12 mouse cellular contexts compared by ENCODE assay signal in genomic region chr10:115780239-115781016, GRCm38 (mm10). TPM values are rescaled to one million over a fixed set of nuclear protein-coding genes. Genes with fewer than 3 reads are reported as not detected.
DNase-seq lines count a peak whose midpoint lies in the region; ATAC-seq and TF ChIP-seq lines count a peak whose summit lies in the region.
"Had no signal": no experiment of that assay in that cellular context is flagged by ENCODE, and none has a peak within 500 bp of the region (broad histone marks: within the 10 kb centered on the region; RNA-seq: fewer than 3 reads in every experiment).

No protein-coding gene starts in this region.

- no peak for DNase-seq in forebrain, embryonic 10.5 days (ENCODE audit: extremely low spot score, low spot score)
- no peak for DNase-seq in ES-E14 (ENCODE audit: low read depth, low spot score)
- peak; percentile 59 to 67 for DNase-seq in kidney, adult 8-10 months
- DNase-seq in spleen, postnatal 36 days (ENCODE audit: low spot score in 2 of 2) = no peak
- DNase-seq: adrenal gland, postnatal 36 days; cerebellum, adult 2 months; thymus, postnatal 4 days had no signal

- 0 out of 2 replicates have a peak, but pooled peaks have one; percentile 13 for ATAC-seq in forebrain, embryonic 15.5 days (replicated peaks)
- peak; percentile 78 for ATAC-seq in liver, embryonic 12.5 days
- ATAC-seq in cerebellum, adult (ENCODE audit: insufficient number of reproducible peaks, low FRiP score, low TSS enrichment) = no peak
- ATAC-seq in activated CD4-positive, CD25-positive, alpha-beta regulatory T cell, adult 4 months = no peak

- no peaks in the 10 kb centered on the region for H3K27me3 ChIP-seq in forebrain, embryonic 15.5 days
- H3K27me3 ChIP-seq in forebrain, embryonic 10.5 days (ENCODE audit: poor library complexity, severe bottlenecking) = no peaks in the 10 kb centered on the region
- no peaks in the 10 kb centered on the region for H3K27me3 ChIP-seq in liver, embryonic 12.5 days (replicated peaks)
- H3K27me3 ChIP-seq: heart, embryonic 15.5 days had no signal

- no peak overlapping the region for H3K4me3 ChIP-seq in forebrain, embryonic 15.5 days
- H3K4me3 ChIP-seq in forebrain, embryonic 10.5 days = no peak overlapping the region
- no peak overlapping the region for H3K4me3 ChIP-seq in ES-E14 (ENCODE audit: insufficient read depth in 1 of 2, low read depth in 1 of 2, low read length in 2 of 2, poor library complexity in 1 of 2, severe bottlenecking in 1 of 2)
- H3K4me3 ChIP-seq in liver, embryonic 12.5 days = no peak overlapping the region
- H3K4me3 ChIP-seq: heart, embryonic 15.5 days had no signal

- H3K27ac ChIP-seq in forebrain, embryonic 15.5 days (replicated peaks) = no peak overlapping the region
- no peak overlapping the region for H3K27ac ChIP-seq in forebrain, embryonic 10.5 days
- no peak overlapping the region for H3K27ac ChIP-seq in ES-E14 (ENCODE audit: insufficient read depth, low read depth, low read length, poor library complexity, severe bottlenecking)
- H3K27ac ChIP-seq in liver, embryonic 12.5 days = no peak overlapping the region
- H3K27ac ChIP-seq: heart, embryonic 15.5 days had no signal

- no peaks in the 10 kb centered on the region for H3K9me3 ChIP-seq in forebrain, embryonic 15.5 days
- no peaks in the 10 kb centered on the region for H3K9me3 ChIP-seq in forebrain, embryonic 10.5 days
- H3K9me3 ChIP-seq in ES-E14 (ENCODE audit: control insufficient read depth, insufficient read depth, low read depth, low read length) = no peaks in the 10 kb centered on the region
- no peaks in the 10 kb centered on the region for H3K9me3 ChIP-seq in liver, embryonic 12.5 days (replicated peaks)
- H3K9me3 ChIP-seq: heart, embryonic 15.5 days had no signal

- no peaks in the 10 kb centered on the region for H3K36me3 ChIP-seq in forebrain, embryonic 15.5 days
- H3K36me3 ChIP-seq in forebrain, embryonic 10.5 days (replicated peaks) = no peaks in the 10 kb centered on the region
- no peaks in the 10 kb centered on the region for H3K36me3 ChIP-seq in ES-E14 (ENCODE audit: control insufficient read depth, insufficient read depth, low read length, poor library complexity, severe bottlenecking)
- H3K36me3 ChIP-seq in liver, embryonic 12.5 days = no peaks in the 10 kb centered on the region
- H3K36me3 ChIP-seq: heart, embryonic 15.5 days had no signal

- no peaks in the 10 kb centered on the region for H3K4me1 ChIP-seq in forebrain, embryonic 15.5 days
- no peaks in the 10 kb centered on the region for H3K4me1 ChIP-seq in forebrain, embryonic 10.5 days
- H3K4me1 ChIP-seq in ES-E14 (ENCODE audit: control insufficient read depth in 2 of 2, insufficient read depth in 2 of 2, low read length in 2 of 2, poor library complexity in 1 of 2) = no peaks in the 10 kb centered on the region
- peaks cover 7% of the 10 kb centered on the region; the same call in 1 of the 2 replicates for H3K4me1 ChIP-seq in liver, embryonic 12.5 days
- H3K4me1 ChIP-seq: heart, embryonic 15.5 days had no signal

- in situ Hi-C loops in ES-E14 (cut with MboI; ENCODE audit: low sequenced_read_pairs in 2 of 2, unreplicated experiment in 2 of 2) = no loop called here

- no peak overlapping the region for H3K9ac ChIP-seq in forebrain, embryonic 15.5 days (replicated peaks)
- H3K9ac ChIP-seq in ES-E14 (ENCODE audit: insufficient read depth, low read depth, low read length, poor library complexity, severe bottlenecking) = no peak overlapping the region
- no peak overlapping the region for H3K9ac ChIP-seq in liver, embryonic 12.5 days
- H3K9ac ChIP-seq: heart, embryonic 15.5 days had no signal

- 81% methylated on average over 11 of the region's 11 CpGs for WGBS in forebrain, embryonic 15.5 days
- WGBS in forebrain, embryonic 10.5 days = 81% methylated on average over 11 of the region's 11 CpGs
- WGBS in liver, embryonic 12.5 days (ENCODE audit: insufficient replicate concordance) = 65% methylated on average over 11 of the region's 11 CpGs

- no peak overlapping the region for H3K4me2 ChIP-seq in forebrain, embryonic 15.5 days (replicated peaks)
- H3K4me2 ChIP-seq in liver, embryonic 12.5 days = no peak overlapping the region
- H3K4me2 ChIP-seq: heart, embryonic 15.5 days had no signal

TF ChIP-seq in ES-E14, 5 proteins besides CTCF, POLR2A, EP300 and RAD21:
- 0 out of 2 replicates have a peak, but pooled peaks have one; percentile 20 for TF ChIP-seq MAFK (IDR thresholded peaks at IDR 0.05; ENCODE audit: insufficient read depth, low read depth, low read length)
- no peak for TF ChIP-seq CHD2 (IDR thresholded peaks at IDR 0.05; ENCODE audit: low read depth, low read length)
- no peak for TF ChIP-seq ZNF384 (IDR thresholded peaks at IDR 0.05; ENCODE audit: low read depth, low read length)
- TF ChIP-seq HCFC1 (IDR thresholded peaks at IDR 0.05; ENCODE audit: borderline replicate concordance, insufficient read depth, low read length) = no peak

RNA-seq across cellular contexts. Expression of gene Tspan8, which starts 36.2 kb away (rescaled TPM):
- 0.32 and 0.39 TPM in 2 replicates for polyA plus RNA-seq in forebrain, embryonic 15.5 days (2015; fragmentation: Nextera tagmentation; extraction: Ambion mirVana)
- 0.17 and 0.36 TPM in 2 replicates for polyA plus RNA-seq in forebrain, embryonic 10.5 days (2016; fragmentation: Nextera tagmentation; extraction: Ambion mirVana)
- total RNA-seq in ES-E14 (2012; rRNA removed) = 1.7 and 4.4 TPM in 2 replicates
- 53.8 and 56.1 TPM in 2 replicates for polyA plus RNA-seq in liver, embryonic 12.5 days (2016; fragmentation: Nextera tagmentation; extraction: Ambion mirVana)
- under 1 TPM in 1 of 2 experiments, not detected in 1; 0.59 TPM for polyA plus RNA-seq in activated CD4-positive, CD25-positive, alpha-beta regulatory T cell, adult 4 months (2017; shearing (Covaris generic))

Comparison
In these comparisons a context has a peak if more than half of its experiments do, and no peak if none do; other contexts are left out.
1. ATAC-seq: peak in forebrain, embryonic 15.5 days (single experiment) and liver, embryonic 12.5 days (single experiment); none in cerebellum, adult (single experiment) and activated CD4-positive, CD25-positive, alpha-beta regulatory T cell, adult 4 months (single experiment).
2. DNase-seq: peak in kidney, adult 8-10 months (2 of 2); none in forebrain, embryonic 10.5 days (single experiment), ES-E14 (single experiment) and spleen, postnatal 36 days (0 of 2).
3. RNA of gene Tspan8, which starts 36.2 kb away (polyA plus RNA-seq): 53.8 to 56.1 TPM in liver, embryonic 12.5 days; 0.59 TPM in activated CD4-positive, CD25-positive, alpha-beta regulatory T cell, adult 4 months, 0.32 to 0.39 TPM in forebrain, embryonic 15.5 days and 0.17 to 0.36 TPM in forebrain, embryonic 10.5 days; every median in the first group is over 10 times any median in the second.